Mouse (Mus musculus) liver (tissue): Measurements from ENCODE around the gene Iqck.

ENCODE experiments used
- DNase-seq: peaks from one replicate; pipeline ENCODE4 v3.0.0-alpha.2; 2020; ENCODE audit warnings: mixed read lengths

Gene Iqck

DNA sequence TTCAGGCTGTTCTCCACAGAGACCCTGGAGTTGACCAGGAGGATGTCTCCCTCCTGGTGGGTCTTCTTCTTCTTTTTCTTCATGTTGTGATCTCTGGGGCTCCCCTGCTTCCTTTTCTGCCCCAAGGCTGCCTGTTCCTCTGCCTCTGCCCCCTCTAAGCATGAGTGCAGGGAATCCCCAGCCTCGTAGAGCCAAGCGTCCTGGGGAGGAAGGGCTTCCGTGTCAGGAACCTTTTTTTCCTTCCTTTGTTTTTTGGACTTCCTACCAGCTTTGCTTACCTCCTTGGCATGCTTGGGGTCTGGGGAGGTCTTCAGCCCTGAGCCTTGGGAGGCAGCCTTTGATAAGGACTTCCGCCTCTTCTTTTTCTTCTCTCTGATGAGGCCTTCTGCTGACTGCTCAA, 2.9 kb upstream of the Iqck start:
- no peak for DNase-seq

DNA sequence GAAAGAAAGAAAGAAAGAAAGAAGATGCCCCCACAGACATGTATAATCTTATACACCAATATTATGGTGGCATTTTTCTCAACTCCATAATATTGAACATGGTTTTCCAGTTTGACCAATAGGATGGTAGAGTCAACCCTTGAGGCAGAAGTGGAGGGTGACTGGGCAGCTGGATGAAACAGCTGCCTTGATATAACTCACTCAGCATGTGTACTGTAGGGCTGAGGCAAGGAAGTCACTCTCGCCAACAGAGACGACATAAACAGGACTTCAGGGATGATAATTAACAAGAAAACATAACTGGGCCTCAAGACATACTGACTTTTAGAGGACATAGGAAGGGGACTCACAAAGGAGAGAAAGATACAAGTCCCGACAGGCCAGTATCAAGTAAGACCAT, 946 bp upstream of the Iqck start:
- DNase-seq = no peak

DNA sequence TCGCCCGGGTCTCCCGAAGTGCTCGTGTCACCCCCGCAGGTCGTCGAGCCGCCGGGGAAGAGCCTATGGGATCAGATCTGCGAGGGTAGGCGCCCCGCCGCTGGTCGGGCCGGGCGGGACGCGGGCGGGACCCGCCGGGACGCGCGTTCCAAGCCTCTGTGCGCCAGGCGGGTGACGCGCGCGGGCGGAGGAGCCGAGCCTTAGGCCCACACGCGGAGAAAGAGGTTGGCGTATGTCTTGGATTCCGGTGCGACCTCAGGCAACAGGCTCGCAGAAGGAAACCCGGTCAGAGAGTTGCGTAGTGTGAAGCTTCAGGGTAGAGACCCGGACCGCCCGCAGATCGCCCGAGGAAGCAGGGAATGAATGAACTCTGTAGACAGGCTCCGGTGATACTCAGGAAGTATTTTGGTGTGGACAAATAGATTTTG, 339 bp downstream of the Iqck start, which contains the start of gene Knop1:
Knop1 (minus strand) TSS at position 378 of the 428 bp plus-strand sequence.
- no peak for DNase-seq

DNA sequence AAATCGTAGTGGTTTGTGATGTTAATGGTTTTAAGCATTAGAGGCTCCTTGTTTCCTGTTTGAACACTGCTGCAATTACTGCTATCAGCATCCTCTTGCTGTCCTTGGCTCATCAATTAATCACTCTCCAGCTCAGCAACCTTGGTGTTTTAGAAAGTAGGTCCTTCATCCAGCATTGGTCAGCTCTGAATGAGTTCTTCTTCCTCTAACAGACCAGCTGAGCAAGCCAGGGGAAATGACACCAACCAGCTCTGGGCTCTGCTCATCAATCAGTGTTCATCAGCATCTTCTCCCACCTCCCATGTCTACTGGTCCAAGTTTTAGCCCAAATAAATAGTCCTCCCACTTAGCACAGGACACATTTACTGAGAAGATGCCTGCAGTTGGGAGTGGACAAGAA, 3.1 kb downstream of the Iqck start:
- no peak for DNase-seq

DNA sequence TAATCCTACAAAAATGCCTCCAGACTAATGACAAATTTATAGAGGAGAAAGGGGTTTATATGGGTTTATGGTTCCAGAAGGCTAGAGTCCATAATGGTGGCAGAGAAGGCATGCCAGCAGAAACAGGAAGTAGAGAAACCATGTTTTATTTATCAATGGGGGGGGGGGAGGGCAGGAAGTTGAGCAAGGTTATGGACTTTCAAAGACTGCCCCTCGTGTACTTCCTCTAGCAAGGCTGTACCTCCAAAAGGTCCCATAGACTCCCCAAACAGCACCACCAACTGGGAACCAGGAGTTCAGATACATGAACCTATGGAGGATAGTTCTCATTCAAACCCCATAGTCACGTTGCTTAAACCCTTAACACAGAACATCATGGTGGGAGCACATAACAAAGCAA, 9.8 kb downstream of the Iqck start:
- DNase-seq = no peak

DNA sequence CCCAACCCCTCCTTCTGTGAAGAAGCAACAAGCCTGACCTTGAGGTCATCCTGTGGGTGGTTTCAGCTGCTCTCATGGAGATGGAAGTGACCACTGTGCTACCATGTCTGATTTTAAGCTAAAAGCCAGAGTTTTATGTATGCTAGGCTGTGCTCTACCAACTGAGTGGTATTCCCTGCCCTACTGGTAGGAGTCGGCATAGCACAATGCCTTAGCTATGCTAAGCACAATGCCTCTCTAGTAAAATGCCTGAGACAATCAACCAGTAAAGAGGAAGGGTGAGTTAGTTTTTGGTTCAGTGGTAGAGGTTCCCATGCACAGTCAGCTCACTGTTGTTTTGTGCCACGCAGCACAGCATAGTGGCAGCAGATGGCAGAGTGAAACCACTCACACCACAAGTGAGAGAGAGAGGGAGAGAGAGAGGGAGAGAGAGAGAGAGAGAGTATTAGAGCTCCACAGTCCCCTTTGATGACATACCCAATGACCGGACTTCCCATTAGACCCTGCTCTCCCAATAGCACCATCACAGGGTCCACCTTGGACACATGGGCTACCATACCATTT, 24.0 kb downstream of the Iqck start:
- DNase-seq = no peak

DNA sequence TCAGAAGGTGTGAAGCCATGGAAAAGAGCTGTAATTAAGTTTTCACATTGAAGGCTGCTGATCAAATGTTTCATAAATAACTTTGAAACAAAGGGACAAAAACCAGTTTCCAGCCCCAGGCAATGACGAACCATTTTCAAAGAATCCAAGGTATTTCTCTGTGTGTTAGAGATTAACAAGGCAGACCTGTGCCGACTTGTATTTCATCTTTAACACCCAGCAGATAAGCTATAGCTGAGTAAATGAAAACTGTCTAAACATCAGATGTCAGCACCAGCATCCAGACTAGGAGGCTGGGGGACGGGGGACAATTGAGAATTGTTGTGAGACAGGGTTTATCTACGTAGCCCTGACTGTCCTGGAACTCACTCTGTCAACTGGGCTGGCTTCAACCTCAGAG, 28.4 kb downstream of the Iqck start:
- DNase-seq = no peak

DNA sequence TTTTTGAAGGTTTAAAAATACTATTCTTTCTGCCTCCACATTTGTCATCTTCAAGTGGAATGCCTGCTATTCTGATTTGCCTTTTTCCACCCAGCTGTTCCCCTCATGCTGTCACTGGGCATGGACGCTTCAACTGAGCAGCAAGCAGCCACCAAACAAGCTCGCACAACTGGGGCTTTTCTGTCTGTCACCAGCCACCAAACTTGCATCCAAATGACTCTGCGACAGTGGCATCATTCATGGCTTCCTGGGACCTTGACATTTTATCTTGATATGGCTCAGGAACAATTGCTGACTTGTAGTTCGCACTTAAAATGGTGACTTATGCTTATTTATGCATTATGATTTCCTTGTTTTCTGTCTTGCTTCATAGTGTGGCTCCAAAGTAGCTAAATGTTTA, 29.4 kb downstream of the Iqck start:
- no peak for DNase-seq

DNA sequence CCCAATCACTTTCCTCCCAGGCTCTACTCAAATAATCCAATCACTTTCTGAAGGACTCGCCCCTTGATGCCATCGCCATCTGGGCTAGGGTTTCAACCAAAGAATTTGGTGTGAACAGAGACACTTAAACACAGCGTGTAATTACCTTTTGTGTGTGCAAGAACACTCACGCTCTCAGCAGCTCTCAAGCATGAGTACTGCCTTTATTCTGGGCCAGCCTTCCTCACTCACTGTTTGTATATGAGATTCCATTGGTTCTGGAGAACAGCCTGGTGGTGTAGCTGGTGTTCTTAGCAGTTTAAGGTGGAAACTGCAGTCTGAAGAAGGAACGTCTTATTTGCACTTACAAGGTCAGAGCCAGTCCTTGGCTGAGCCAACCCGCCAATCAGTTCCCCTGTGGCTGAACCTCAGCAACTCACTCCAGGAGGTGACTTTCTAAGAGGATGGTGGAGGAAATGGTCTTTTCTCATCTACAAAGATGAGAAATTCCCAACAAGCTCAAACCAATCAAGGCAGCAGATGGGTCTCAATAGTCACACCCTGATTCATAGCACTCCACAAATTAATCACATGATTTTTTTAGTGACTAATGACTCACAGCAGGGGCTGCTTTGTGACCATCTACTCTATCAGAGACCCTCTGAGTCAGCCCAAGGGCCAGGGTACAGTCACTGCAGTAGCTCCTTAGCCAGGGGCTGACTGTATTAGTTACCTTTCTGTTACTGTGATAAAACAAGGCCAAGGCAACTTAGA, 31.9 kb downstream of the Iqck start:
- no peak for DNase-seq

DNA sequence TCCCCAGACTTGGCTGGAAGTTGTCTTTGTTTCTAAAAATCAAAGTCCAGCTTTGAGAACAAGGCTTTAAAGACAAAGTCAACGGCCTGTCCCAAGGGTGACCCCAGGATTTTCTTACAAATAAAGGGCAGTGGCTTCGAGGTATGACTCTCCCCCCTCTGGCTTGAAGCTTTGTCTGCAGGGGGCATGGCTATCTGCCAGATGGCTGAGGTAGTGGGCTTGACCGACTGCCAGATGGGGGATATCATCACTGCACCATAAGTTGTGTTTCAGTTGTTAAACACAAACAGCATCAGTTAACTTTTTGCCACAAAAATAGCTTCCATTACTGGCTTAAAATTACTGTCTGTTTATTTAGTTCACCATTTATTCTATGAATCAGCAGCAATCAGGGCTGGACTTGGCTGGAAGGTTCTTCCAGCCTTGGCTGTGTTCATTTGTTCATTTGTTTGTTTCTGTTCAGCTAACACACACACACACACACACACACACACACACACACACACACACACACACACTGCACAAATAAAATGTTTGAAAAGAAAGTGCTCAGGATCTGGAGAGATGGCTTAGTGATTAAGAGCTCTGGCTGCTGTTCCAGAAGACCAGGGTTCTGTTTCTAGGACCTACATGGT, 33.6 kb downstream of the Iqck start:
- no peak for DNase-seq

DNA sequence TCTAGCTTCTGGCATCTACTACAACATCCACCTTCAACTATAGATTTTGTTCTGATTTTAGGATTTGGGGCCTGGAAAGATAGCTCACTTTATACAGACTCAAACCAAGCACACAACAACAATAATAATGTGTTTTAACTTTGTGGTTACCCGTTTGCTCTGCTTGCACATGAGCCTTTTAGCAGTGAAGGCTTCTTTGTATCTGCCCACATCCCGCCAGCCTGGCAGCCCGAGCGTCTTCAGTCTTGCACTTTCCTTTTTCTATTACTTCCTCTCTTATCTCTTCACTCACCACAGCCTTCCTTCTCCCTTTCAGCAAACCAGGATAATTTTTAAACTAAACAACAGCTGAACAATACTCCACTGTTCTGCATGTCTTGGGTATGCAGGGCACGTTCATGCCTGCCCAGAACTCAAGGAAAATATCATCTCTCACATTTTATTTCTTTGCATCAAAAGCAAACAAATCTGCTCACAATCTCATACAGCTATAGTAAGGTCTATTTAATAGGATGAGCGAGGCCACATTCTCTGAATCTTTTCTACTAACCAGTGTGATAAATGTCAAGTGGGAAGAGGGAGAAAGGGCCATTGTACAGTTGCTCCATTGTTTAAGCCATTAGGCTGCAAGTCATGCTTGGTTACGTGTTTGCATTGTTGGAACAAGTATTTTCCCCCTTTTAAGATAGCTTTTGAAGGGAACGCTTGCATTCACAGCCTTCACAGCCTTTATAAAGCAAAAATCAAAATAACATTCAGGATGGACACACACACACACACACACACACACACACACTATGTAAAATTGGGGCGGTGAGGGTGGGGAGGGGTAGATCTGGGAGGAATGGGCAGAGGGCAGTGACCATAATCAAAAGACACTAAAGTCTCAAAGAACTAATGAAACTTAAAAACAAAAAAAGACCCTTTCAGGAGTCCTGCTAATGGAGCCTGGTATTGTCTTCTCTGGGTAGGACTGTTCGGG, 40.2 kb downstream of the Iqck start:
- DNase-seq = no peak

DNA sequence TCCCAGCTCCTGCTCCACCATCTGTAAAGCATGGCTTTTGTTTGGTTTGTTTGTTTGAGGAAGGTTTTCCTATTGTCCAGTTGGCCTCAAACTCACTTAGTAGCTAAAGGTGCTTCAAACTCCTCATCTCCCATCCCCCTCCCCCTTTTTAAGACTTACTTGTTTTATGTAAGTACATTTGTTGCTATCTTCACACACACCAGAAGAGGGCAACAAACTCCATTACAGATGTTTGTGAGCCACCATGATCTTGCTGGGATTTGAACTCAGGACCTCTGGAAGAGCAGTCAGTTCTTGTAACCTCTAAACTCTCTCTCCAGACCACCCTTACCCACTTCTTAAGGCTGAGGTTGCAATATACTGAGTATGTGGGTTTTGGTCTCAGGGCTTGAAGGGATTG, 42.5 kb downstream of the Iqck start:
- no peak for DNase-seq

DNA sequence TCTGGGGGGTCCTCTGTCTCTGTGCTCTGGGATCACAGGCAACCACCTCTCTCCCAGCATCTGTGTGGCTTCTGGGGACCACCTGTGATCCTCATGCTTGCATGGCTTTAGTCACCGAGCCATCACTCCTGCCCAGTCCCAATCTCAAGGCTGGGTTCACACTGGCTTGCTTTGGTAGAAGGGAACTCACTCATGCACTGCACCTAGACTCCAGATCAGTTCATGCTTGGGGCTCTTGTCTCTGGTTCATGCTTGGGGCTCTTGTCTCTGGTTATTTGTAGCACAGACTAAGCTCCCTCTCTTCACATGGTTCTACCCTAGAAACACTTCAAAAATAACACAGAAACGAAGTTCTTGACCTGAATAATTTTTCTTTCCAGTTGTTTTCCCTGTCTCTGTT, 44.5 kb downstream of the Iqck start:
- DNase-seq = no peak

DNA sequence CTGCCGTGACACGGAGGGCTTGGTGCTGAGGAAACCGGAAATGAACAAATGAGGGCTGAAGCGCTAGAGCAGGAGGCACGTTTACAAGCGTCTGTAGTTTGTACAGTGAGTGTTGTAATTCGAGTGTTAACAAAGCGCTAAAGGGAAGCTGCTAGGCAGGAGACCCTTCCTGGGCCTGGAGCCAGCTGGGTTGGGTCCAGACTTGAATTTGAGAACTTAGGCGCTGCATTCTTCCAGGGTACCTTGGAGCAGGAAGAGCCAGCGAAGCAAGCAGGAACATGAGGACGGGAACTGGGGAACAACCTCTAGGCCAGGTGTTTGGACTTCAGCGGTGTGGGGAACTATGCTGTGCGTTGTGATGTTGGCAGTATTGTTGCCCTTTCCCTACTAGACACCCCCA, 47.4 kb downstream of the Iqck start:
- DNase-seq = peak; percentile 32

DNA sequence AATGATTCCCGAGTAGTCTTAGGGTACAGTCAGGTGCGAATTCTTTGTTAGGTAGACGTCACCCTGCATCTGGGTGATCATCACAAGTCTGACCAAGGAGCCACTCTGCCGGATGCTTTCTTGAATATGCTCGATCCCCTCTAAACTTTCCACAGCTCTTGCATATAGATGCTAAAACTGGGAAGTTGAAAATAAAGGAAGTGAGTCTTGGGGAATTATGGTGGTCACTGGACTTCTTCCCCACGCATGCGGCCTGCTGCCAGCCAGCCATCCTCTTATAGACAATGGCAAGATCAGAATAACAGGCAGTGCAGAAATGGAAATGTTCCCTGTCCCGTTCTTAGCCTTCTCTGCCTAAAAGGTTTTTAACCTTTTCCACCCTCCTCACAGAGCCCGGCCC, 48.3 kb downstream of the Iqck start:
- no peak for DNase-seq

DNA sequence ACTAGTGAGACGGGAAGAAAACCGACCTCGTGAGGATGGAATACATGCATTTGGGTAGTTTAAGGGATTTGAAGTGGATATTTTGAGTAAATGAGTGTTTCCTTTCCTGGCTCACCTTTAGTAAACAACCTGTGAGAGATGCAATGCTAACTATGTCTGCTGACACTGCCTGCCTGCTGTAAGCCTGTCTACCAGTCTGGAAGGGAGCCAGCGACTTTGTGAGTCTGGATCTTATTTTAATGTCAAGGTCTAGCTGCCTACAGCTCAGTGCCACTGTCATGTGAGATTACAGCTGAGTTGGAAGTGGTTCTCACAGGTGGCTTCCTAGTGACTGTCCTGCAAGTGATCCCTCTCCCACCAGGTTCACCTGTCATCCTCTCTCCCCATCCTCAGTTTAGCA, 49.0 kb downstream of the Iqck start:
- DNase-seq = no peak

DNA sequence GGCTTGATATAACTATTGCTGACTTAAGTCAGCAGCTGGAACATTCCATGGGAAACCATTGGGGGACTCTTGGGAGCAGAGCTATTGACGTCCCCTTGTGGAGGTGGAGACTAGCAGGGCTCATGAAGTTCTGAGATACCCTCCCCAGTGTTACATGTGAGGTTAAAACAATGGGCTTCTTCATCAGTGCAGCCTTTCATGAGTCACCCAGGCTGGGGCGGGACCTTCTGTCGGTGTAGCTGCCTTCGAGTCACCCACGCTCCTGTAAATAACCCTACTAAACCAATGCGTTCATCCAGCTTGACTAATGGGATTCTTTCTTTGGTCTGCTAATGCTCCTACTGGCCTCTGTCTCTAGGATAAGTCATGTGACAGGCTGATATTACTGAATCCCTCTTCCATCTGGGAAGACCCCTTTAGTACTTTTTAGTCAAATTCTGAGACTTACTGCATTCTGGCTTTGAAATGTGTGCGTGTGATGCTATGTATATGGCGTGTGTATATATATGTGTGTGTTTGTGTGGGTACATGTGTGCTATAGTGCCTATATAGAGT, 53.5 kb downstream of the Iqck start:
- DNase-seq = no peak

DNA sequence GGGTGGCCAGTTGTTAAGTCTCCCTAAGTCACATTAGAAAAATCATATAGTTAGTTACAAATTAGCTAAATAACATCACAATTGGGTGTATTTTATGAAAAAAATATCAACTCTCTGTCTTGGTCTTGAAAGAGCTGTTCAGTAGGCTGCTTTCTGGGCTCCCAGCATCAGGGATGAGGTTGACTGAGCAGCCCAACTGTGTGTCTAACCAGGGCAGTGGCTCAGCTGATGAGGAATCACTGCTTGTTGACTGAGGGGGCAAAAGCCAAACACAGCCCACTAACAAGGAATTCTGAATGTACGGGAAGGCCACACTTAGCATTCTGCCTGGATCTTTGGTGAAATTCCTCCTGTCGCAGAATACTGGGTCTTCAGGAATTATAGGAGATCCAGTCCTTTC, 54.9 kb downstream of the Iqck start:
- DNase-seq = no peak

DNA sequence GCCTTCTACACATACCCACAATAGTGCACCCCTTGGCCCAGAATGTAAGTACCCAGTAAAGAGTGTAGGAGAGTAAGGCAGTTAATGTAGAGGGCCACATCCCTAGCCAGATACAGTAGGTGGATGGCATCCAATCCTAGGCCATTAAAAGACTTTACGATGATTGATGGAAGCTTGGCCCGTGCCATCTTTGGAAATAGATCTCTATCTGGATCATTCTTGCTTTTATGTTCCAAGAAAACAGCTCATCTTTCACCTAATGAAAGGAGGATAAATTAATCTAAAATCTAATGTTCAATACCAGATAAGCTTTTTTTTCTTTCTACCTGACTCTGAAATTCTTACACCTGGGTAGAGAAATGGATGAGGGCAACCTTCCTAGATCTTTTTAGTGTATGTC, 55.6 kb downstream of the Iqck start:
- DNase-seq = no peak

DNA sequence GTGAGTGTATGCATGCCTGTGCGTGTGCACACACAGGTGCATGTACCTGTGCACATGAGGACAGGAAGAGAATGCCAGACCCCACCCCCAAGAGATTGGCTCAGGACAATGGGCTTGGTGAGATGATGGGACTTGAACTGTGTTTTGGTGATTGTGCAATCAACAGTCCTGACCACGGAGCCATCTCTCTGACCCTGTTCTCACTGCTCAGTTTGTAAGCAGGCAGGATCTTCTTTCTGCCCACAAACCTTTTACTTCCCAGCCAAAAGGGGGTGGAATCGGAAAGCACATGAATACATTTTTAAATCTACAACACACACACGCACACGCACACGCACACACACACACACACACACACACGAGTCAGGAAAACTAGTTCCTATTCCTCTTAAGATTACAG, 56.0 kb downstream of the Iqck start:
- no peak for DNase-seq

DNA sequence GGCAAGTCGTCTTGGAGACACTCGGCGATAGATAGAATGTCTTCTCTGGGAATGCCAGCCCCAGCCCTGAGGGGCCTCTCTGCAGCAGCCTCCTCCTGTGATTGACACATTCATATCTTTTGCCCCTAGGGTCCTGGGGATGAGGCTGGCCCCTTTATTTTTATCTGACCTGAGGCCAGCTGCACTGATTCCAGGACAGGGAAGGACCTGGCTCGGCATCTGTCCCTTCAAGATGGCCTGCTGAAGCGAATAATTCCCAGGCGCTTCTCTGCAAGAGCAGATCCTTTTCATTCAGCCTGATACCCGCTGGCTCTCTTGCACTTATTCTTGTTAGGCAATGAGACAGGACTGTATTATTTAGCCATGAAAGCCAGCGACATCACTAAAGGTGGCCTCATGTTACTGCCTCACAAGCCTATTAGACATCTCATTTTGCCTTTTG, 56.5 kb downstream of the Iqck start:
- DNase-seq = no peak

DNA sequence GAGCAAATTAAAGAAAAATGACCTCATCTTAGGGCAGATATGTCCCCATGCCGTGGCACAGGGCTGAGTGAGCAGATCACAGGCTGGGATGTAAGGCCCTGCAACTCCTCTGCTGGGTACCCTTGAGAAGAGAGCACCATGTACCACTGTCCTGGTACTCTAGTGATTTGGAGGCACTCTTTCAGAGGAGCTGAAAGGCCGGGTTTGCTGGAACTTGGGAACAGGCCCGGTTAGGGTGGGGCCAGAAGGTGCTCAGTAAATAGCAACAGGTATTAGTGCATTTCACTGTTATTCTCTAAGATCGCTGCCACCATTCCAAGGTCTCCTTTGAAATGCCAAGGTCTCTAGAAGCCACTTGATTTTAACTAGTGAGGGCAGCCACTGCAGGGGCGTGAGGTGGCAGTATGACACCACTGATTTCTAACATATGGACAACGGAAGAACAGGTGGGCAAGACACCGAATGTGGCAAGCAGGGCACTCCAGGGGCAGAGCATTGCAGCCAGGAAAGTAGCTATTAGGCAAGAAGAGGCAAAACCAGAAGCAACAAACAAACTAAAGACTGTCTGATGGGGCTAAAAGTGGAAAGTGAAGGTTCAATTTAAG, 59.1 kb downstream of the Iqck start:
- DNase-seq = no peak
